Mouse (Mus musculus) embryonic facial prominence, embryonic 15.5 days (tissue): Measurements from ENCODE around the gene Ppp2r3a. TPM values are rescaled to one million over a fixed set of nuclear protein-coding genes. Genes with fewer than 3 reads are reported as not detected.

ENCODE experiments used
- ATAC-seq: fragments of 200-750 bp; cut with Nextera tagmentation; 2 replicates; pipeline ENCODE4 v1.8.0; 2017; ENCODE audit warnings: low read depth, moderate TSS enrichment; ENCODE audit not compliant: insufficient number of reproducible peaks, low FRiP score, low TSS enrichment
- H3K27ac ChIP-seq: fragments of 300-500 bp; sonication (generic); replicated peaks from 2 replicates; pipeline ENCODE4 v1.5.1; 2015; ENCODE audit warnings: mild to moderate bottlenecking, inconsistent platforms
- H3K27me3 ChIP-seq: fragments of 300-500 bp; sonication (generic); 2 replicates; pipeline ENCODE4 v1.6.1; 2015; ENCODE audit warnings: inconsistent platforms
- H3K36me3 ChIP-seq: fragments of 300-500 bp; sonication (generic); 2 replicates; pipeline ENCODE4 v1.6.1; 2015; ENCODE audit warnings: mild to moderate bottlenecking, inconsistent platforms
- H3K4me1 ChIP-seq: fragments of 300-500 bp; sonication (generic); 2 replicates; pipeline ENCODE4 v1.6.1; 2015; ENCODE audit warnings: inconsistent platforms
- H3K4me2 ChIP-seq: fragments of 300-500 bp; sonication (generic); replicated peaks from 2 replicates; pipeline ENCODE4 v1.6.1; 2015; ENCODE audit warnings: mild to moderate bottlenecking, inconsistent platforms
- H3K4me3 ChIP-seq: fragments of 300-500 bp; sonication (generic); replicated peaks from 2 replicates; pipeline ENCODE4 v1.5.1; 2015; ENCODE audit warnings: mild to moderate bottlenecking, inconsistent platforms
- H3K9ac ChIP-seq: fragments of 300-500 bp; sonication (generic); 2 replicates; pipeline ENCODE4 v1.6.1; 2015; ENCODE audit warnings: inconsistent platforms
- H3K9me3 ChIP-seq: fragments of 300-500 bp; sonication (generic); replicated peaks from 2 replicates; pipeline ENCODE4 v1.6.1; 2016; ENCODE audit warnings: inconsistent platforms
- WGBS: fragments of 180-500 bp; shearing (Covaris S2); methylation state at CpG from one replicate; pipeline ENCODE4 v1.1.7; 2015; 5-methylcytosine and 5-hydroxymethylcytosine counted together
- polyA plus RNA-seq: library from polyadenylated mRNA; unstranded; fragments of >200 nt; fragmentation: Nextera tagmentation; extraction: Ambion mirVana; gene quantifications from 2 replicates; pipeline ENCODE4 v1.2.1, GENCODE M21; 2015

Ppp2r3a gene
- polyA plus RNA-seq, 1 experiment from 2014 or later: 16.1 TPM

- ATAC-seq: no peak
- 76% methylated on average over 5 of the region's 5 CpGs for WGBS
Observed at GRCm38 (mm10) chr9:101152872-101153271, 98.7 kb downstream of the Ppp2r3a start.

GRCm38 (mm10) chr9:101143635-101144034 lies 108.0 kb downstream of the Ppp2r3a start:
- Histone ChIP-seq H3K4me1 (no peaks in the 10 kb centered on the region), H3K36me3 (peaks cover 23% of the 10 kb centered on the region; the same call in 1 of the 2 replicates), H3K9me3 (no peaks in the 10 kb centered on the region), H3K4me3 (no peak overlapping the region), H3K27me3 (no peaks in the 10 kb centered on the region), H3K9ac (no peak overlapping the region), H3K27ac (no peak overlapping the region), H3K4me2 (no peak overlapping the region)
- 95% methylated on average over 4 of the region's 4 CpGs for WGBS
- no peak for ATAC-seq

More at GRCm38 (mm10) chr9:101152872-101153271, 98.7 kb downstream of the Ppp2r3a start:
- Histone ChIP-seq H3K4me2 (no peak overlapping the region), H3K36me3 (peaks cover 5% of the 10 kb centered on the region; the same call in 1 of the 2 replicates), H3K4me1 (no peaks in the 10 kb centered on the region), H3K9me3 (no peaks in the 10 kb centered on the region), H3K27ac (no peak overlapping the region), H3K27me3 (no peaks in the 10 kb centered on the region), H3K4me3 (no peak overlapping the region), H3K9ac (no peak overlapping the region)

- 82% methylated on average over 8 of the region's 8 CpGs for WGBS
- no peak overlapping the region for H3K27ac ChIP-seq
Observed at GRCm38 (mm10) chr9:101114182-101114884, 137.3 kb downstream of the Ppp2r3a start.

GRCm38 (mm10) chr9:101113317-101113716 lies 138.3 kb downstream of the Ppp2r3a start:
- no peak overlapping the region for H3K4me2 ChIP-seq
- H3K4me3 ChIP-seq: no peak overlapping the region
- H3K9ac ChIP-seq: no peak overlapping the region
- no peak for ATAC-seq
- H3K9me3 ChIP-seq: no peaks in the 10 kb centered on the region
- no peak overlapping the region for H3K27ac ChIP-seq
- 79% methylated on average over 4 of the region's 4 CpGs for WGBS
- H3K4me1 ChIP-seq: no peaks in the 10 kb centered on the region
- H3K36me3 ChIP-seq: 0 out of 2 replicates have a peak, but pooled peaks cover 5% of the 10 kb centered on the region
- H3K27me3 ChIP-seq: no peaks in the 10 kb centered on the region

More at GRCm38 (mm10) chr9:101114182-101114884, 137.3 kb downstream of the Ppp2r3a start:
- Histone ChIP-seq H3K9ac (no peak overlapping the region), H3K4me1 (no peaks in the 10 kb centered on the region), H3K27me3 (no peaks in the 10 kb centered on the region), H3K4me3 (no peak overlapping the region), H3K4me2 (no peak overlapping the region), H3K36me3 (0 out of 2 replicates have a peak, but pooled peaks cover 5% of the 10 kb centered on the region), H3K9me3 (no peaks in the 10 kb centered on the region)
- no peak for ATAC-seq

GRCm38 (mm10) chr9:101110013-101110412 lies 141.6 kb downstream of the Ppp2r3a start:
- no peak overlapping the region for H3K9ac ChIP-seq

GRCm38 (mm10) chr9:101107386-101107785 lies 144.2 kb downstream of the Ppp2r3a start:
- no peak overlapping the region for H3K4me2 ChIP-seq
- H3K27me3 ChIP-seq: no peaks in the 10 kb centered on the region
- H3K4me3 ChIP-seq: no peak overlapping the region
- no peaks in the 10 kb centered on the region for H3K9me3 ChIP-seq
- ATAC-seq: no peak
- no peak overlapping the region for H3K27ac ChIP-seq
- H3K9ac ChIP-seq: no peak overlapping the region
- 79% methylated on average over 3 of the region's 3 CpGs for WGBS
- no peaks in the 10 kb centered on the region for H3K4me1 ChIP-seq
- H3K36me3 ChIP-seq: peaks cover 15% of the 10 kb centered on the region

More at GRCm38 (mm10) chr9:101110013-101110412, 141.6 kb downstream of the Ppp2r3a start:
- H3K36me3 ChIP-seq: peaks cover 12% of the 10 kb centered on the region
- H3K4me3 ChIP-seq: no peak overlapping the region
- H3K4me2 ChIP-seq: no peak overlapping the region
- ATAC-seq: no peak
- H3K27ac ChIP-seq: no peak overlapping the region
- WGBS: 37% methylated on average over 3 of the region's 3 CpGs
- H3K27me3 ChIP-seq: no peaks in the 10 kb centered on the region
- no peaks in the 10 kb centered on the region for H3K4me1 ChIP-seq
- no peaks in the 10 kb centered on the region for H3K9me3 ChIP-seq

- no peak overlapping the region for H3K9ac ChIP-seq
- H3K27ac ChIP-seq: no peak overlapping the region
- no peak for ATAC-seq
- no peaks in the 10 kb centered on the region for H3K27me3 ChIP-seq
- no peaks in the 10 kb centered on the region for H3K9me3 ChIP-seq
- no peaks in the 10 kb centered on the region for H3K4me1 ChIP-seq
- no peak overlapping the region for H3K4me2 ChIP-seq
- 90% methylated on average over 6 of the region's 6 CpGs for WGBS
- H3K36me3 ChIP-seq: peaks cover 29% of the 10 kb centered on the region
- H3K4me3 ChIP-seq: no peak overlapping the region
Observed at GRCm38 (mm10) chr9:101105735-101106134, 145.9 kb downstream of the Ppp2r3a start.

- H3K36me3 ChIP-seq: peaks cover 35% of the 10 kb centered on the region
- 85% methylated on average over 11 of the region's 11 CpGs for WGBS
- no peak for ATAC-seq
Observed at GRCm38 (mm10) chr9:101104931-101105330, 146.7 kb downstream of the Ppp2r3a start.

GRCm38 (mm10) chr9:101102288-101102687 lies 149.3 kb downstream of the Ppp2r3a start:
- Histone ChIP-seq H3K4me3 (no peak overlapping the region), H3K4me1 (no peaks in the 10 kb centered on the region), H3K4me2 (no peak overlapping the region), H3K27me3 (no peaks in the 10 kb centered on the region), H3K9me3 (no peaks in the 10 kb centered on the region), H3K27ac (no peak overlapping the region), H3K9ac (no peak overlapping the region), H3K36me3 (peaks cover 30% of the 10 kb centered on the region)
- WGBS: 95% methylated on average over 3 of the region's 3 CpGs
- no peak for ATAC-seq

More at GRCm38 (mm10) chr9:101104931-101105330, 146.7 kb downstream of the Ppp2r3a start:
- Histone ChIP-seq H3K4me1 (no peaks in the 10 kb centered on the region), H3K4me3 (no peak overlapping the region), H3K9ac (no peak overlapping the region), H3K27me3 (no peaks in the 10 kb centered on the region), H3K4me2 (no peak overlapping the region), H3K9me3 (no peaks in the 10 kb centered on the region), H3K27ac (no peak overlapping the region)

- H3K27ac ChIP-seq: no peak overlapping the region
- no peak for ATAC-seq
- 88% methylated on average over 8 of the region's 8 CpGs for WGBS
Observed at GRCm38 (mm10) chr9:101101547-101101946, 150.0 kb downstream of the Ppp2r3a start.

GRCm38 (mm10) chr9:101100163-101100562 lies 151.4 kb downstream of the Ppp2r3a start:
- H3K4me2 ChIP-seq: no peak overlapping the region
- no peak for ATAC-seq
- no peak overlapping the region for H3K27ac ChIP-seq
- H3K9ac ChIP-seq: no peak overlapping the region
- H3K36me3 ChIP-seq: peaks cover 23% of the 10 kb centered on the region
- no peaks in the 10 kb centered on the region for H3K4me1 ChIP-seq
- no peaks in the 10 kb centered on the region for H3K9me3 ChIP-seq
- WGBS: 82% methylated on average over 3 of the region's 3 CpGs
- H3K4me3 ChIP-seq: no peak overlapping the region
- no peaks in the 10 kb centered on the region for H3K27me3 ChIP-seq

More at GRCm38 (mm10) chr9:101101547-101101946, 150.0 kb downstream of the Ppp2r3a start:
- H3K4me3 ChIP-seq: no peak overlapping the region
- no peaks in the 10 kb centered on the region for H3K4me1 ChIP-seq
- H3K36me3 ChIP-seq: peaks cover 23% of the 10 kb centered on the region
- no peak overlapping the region for H3K4me2 ChIP-seq
- H3K9ac ChIP-seq: no peak overlapping the region
- H3K27me3 ChIP-seq: no peaks in the 10 kb centered on the region
- no peaks in the 10 kb centered on the region for H3K9me3 ChIP-seq

GRCm38 (mm10) chr9:101099445-101099844 lies 152.2 kb downstream of the Ppp2r3a start:
- H3K27me3 ChIP-seq: no peaks in the 10 kb centered on the region
- H3K36me3 ChIP-seq: peaks cover 19% of the 10 kb centered on the region
- no peaks in the 10 kb centered on the region for H3K4me1 ChIP-seq
- H3K4me2 ChIP-seq: no peak overlapping the region
- H3K4me3 ChIP-seq: no peak overlapping the region
- WGBS: 78% methylated on average over 6 of the region's 6 CpGs
- H3K9ac ChIP-seq: no peak overlapping the region
- H3K9me3 ChIP-seq: no peaks in the 10 kb centered on the region
- ATAC-seq: no peak
- no peak overlapping the region for H3K27ac ChIP-seq
